Mouse (Mus musculus) CH12.LX (cell line): ENCODE data around the gene Camp. TPM values are rescaled to one million over a fixed set of nuclear protein-coding genes. Genes with fewer than 3 reads are reported as not detected.

Experiments
- DNase-seq: peaks from one replicate; pipeline ENCODE4 v3.0.0-alpha.2; 2013; ENCODE audit errors: extremely low read depth
- H3K27ac ChIP-seq: 2 replicates; pipeline ENCODE4 v1.5.1; 2012; ENCODE audit warnings: low read depth, mild to moderate bottlenecking, control low read depth, moderate library complexity; ENCODE audit not compliant: insufficient read depth
- H3K27me3 ChIP-seq: replicated peaks from 2 replicates; pipeline ENCODE3; 2012; ENCODE audit warnings: inconsistent platforms
- H3K36me3 ChIP-seq, 2 experiments: replicated peaks in 1 of 2; 2 replicates each; pipeline versions ENCODE3 to v1.6.1; 2012; ENCODE audit warnings: inconsistent platforms in 1 of 2, low read length in 1 of 2, mild to moderate bottlenecking in 1 of 2, mixed read lengths in 1 of 2, moderate library complexity in 1 of 2; ENCODE audit not compliant: control insufficient read depth in 1 of 2, insufficient read depth in 1 of 2
- H3K4me1 ChIP-seq, 2 experiments: 2 replicates each; pipeline ENCODE4 v1.6.1; 2012; ENCODE audit warnings: inconsistent platforms in 1 of 2, moderate library complexity in 1 of 2; ENCODE audit not compliant: insufficient read depth in 2 of 2, control insufficient read depth in 1 of 2
- H3K4me2 ChIP-seq: 2 replicates; pipeline ENCODE4 v1.6.1; 2012; ENCODE audit warnings: low read depth, mild to moderate bottlenecking, control low read depth; ENCODE audit not compliant: poor library complexity, insufficient read depth, severe bottlenecking
- H3K4me3 ChIP-seq, 3 experiments: fragments of 150-350 bp in 1 of 3; sonication (generic) in 1 of 3; replicated peaks in 1 of 3; 2 replicates each; pipeline versions ENCODE3 to v1.5.1; 2011 to 2012; ENCODE audit warnings: low read depth in 2 of 3, low read length in 2 of 3, mild to moderate bottlenecking in 2 of 3, moderate library complexity in 2 of 3, control low read depth in 1 of 3, improper control_type of control experiment in 1 of 3, inconsistent platforms in 1 of 3, mixed read lengths in 1 of 3; ENCODE audit not compliant: poor library complexity in 1 of 3
- H3K79me2 ChIP-seq: replicated peaks from 2 replicates; pipeline ENCODE4 v1.6.1; 2012; ENCODE audit warnings: mild to moderate bottlenecking, moderate library complexity; ENCODE audit not compliant: control insufficient read depth, poor library complexity, insufficient read depth, severe bottlenecking; ENCODE audit errors: extremely low read depth
- H3K9ac ChIP-seq: 2 replicates; pipeline ENCODE4 v1.6.1; 2012; ENCODE audit warnings: low read depth, mild to moderate bottlenecking, control low read depth, moderate library complexity; ENCODE audit not compliant: insufficient read depth
- H3K9me3 ChIP-seq: replicated peaks from 2 replicates; pipeline ENCODE3; 2012; ENCODE audit warnings: low read length, inconsistent platforms, mixed read lengths
- BHLHE40 ChIP-seq: IDR thresholded peaks from 2 replicates; pipeline ENCODE4 v1.6.1; 2011; ENCODE audit warnings: mild to moderate bottlenecking, low read depth, low read length, improper control_type of control experiment
- CHD2 ChIP-seq: IDR thresholded peaks from 2 replicates; pipeline ENCODE4 v1.6.1; 2011; ENCODE audit warnings: low read length, improper control_type of control experiment
- CTCF ChIP-seq, 2 experiments: IDR thresholded peaks in 1 of 2; conservative IDR thresholded peaks in 1 of 2; 2 replicates each; pipeline ENCODE4 v1.5.1; 2011 to 2012; ENCODE audit warnings: low read depth in 2 of 2, low read length in 2 of 2, improper control_type of control experiment in 1 of 2, inconsistent platforms in 1 of 2, mild to moderate bottlenecking in 1 of 2, moderate library complexity in 1 of 2
- E2F4 ChIP-seq: IDR thresholded peaks from 2 replicates; pipeline ENCODE4 v1.6.1; 2011; ENCODE audit warnings: low read depth, low read length, improper control_type of control experiment; ENCODE audit not compliant: insufficient replicate concordance
- ELF1 ChIP-seq: IDR thresholded peaks from 2 replicates; pipeline ENCODE4 v1.6.1; 2014; ENCODE audit warnings: low read depth, mild to moderate bottlenecking, inconsistent platforms, low read length, improper control_type of control experiment
- EP300 ChIP-seq: IDR thresholded peaks from 2 replicates; pipeline ENCODE4 v1.6.1; 2011; ENCODE audit warnings: low read length, improper control_type of control experiment
- ETS1 ChIP-seq: conservative IDR thresholded peaks from 2 replicates; pipeline ENCODE4 v1.6.1; 2012; ENCODE audit warnings: low read depth, mild to moderate bottlenecking, inconsistent platforms, low read length, improper control_type of control experiment, moderate library complexity
- IRF4 ChIP-seq: IDR thresholded peaks from 2 replicates; pipeline ENCODE4 v1.6.1; 2014; ENCODE audit warnings: low read depth, mild to moderate bottlenecking, inconsistent platforms, low read length, improper control_type of control experiment
- JUN ChIP-seq: IDR thresholded peaks from 2 replicates; pipeline ENCODE4 v1.6.1; 2011; ENCODE audit warnings: low read depth, mild to moderate bottlenecking, low read length, improper control_type of control experiment, moderate library complexity; ENCODE audit not compliant: insufficient read depth
- KAT2A ChIP-seq: IDR thresholded peaks from 2 replicates; pipeline ENCODE4 v1.6.1; 2012; ENCODE audit warnings: low read length, improper control_type of control experiment, inconsistent platforms; ENCODE audit not compliant: insufficient replicate concordance
- MAFK ChIP-seq: IDR thresholded peaks from 2 replicates; pipeline ENCODE4 v1.6.1; 2011; ENCODE audit warnings: low read length, improper control_type of control experiment; ENCODE audit not compliant: insufficient replicate concordance
- MAX ChIP-seq: IDR thresholded peaks from 2 replicates; pipeline ENCODE4 v1.6.1; 2011; ENCODE audit warnings: low read length, improper control_type of control experiment
- MEF2A ChIP-seq: IDR thresholded peaks from 2 replicates; pipeline ENCODE4 v1.6.1; 2014; ENCODE audit warnings: low read depth, mild to moderate bottlenecking, inconsistent platforms, low read length, improper control_type of control experiment, borderline replicate concordance
- MXI1 ChIP-seq: IDR thresholded peaks from 2 replicates; pipeline ENCODE4 v1.6.1; 2011; ENCODE audit warnings: mild to moderate bottlenecking, low read depth, low read length, improper control_type of control experiment
- MYC ChIP-seq: IDR thresholded peaks from 2 replicates; pipeline ENCODE4 v1.6.1; 2011; ENCODE audit warnings: low read depth, mild to moderate bottlenecking, improper control_type of control experiment, low read length
- NELFE ChIP-seq: IDR thresholded peaks from 2 replicates; pipeline ENCODE4 v1.6.1; 2011; ENCODE audit warnings: low read depth, low read length, improper control_type of control experiment
- NRF1 ChIP-seq: IDR thresholded peaks from 2 replicates; pipeline ENCODE4 v1.6.1; 2014; ENCODE audit warnings: low read depth, mild to moderate bottlenecking, inconsistent platforms, low read length, improper control_type of control experiment, moderate library complexity
- POLR2A ChIP-seq: IDR thresholded peaks from 2 replicates; pipeline ENCODE4 v1.6.1; 2011; ENCODE audit warnings: low read depth, mild to moderate bottlenecking, improper control_type of control experiment, low read length
- POLR2AphosphoS2 ChIP-seq: IDR thresholded peaks from 2 replicates; pipeline ENCODE4 v1.6.1; 2011; ENCODE audit warnings: low read depth, low read length, improper control_type of control experiment
- RAD21 ChIP-seq: IDR thresholded peaks from 2 replicates; pipeline ENCODE4 v1.6.1; 2011; ENCODE audit warnings: low read depth, mild to moderate bottlenecking, low read length, improper control_type of control experiment, moderate library complexity
- SIN3A ChIP-seq: IDR thresholded peaks from 2 replicates; pipeline ENCODE4 v1.6.1; 2012; ENCODE audit warnings: low read length, improper control_type of control experiment, inconsistent platforms
- SMC3 ChIP-seq: IDR thresholded peaks from 2 replicates; pipeline ENCODE4 v1.6.1; 2011; ENCODE audit warnings: low read depth, low read length, improper control_type of control experiment
- TBP ChIP-seq: conservative IDR thresholded peaks from 2 replicates; pipeline ENCODE4 v1.6.1; 2011; ENCODE audit warnings: low read depth, low read length, improper control_type of control experiment
- TCF12 ChIP-seq: IDR thresholded peaks from 2 replicates; pipeline ENCODE4 v1.6.1; 2014; ENCODE audit warnings: low read depth, mild to moderate bottlenecking, inconsistent platforms, low read length, improper control_type of control experiment
- UBTF ChIP-seq: IDR thresholded peaks from 2 replicates; pipeline ENCODE4 v1.6.1; 2012; ENCODE audit warnings: low read depth, mild to moderate bottlenecking, inconsistent platforms, low read length, improper control_type of control experiment, moderate library complexity
- USF1 ChIP-seq: IDR thresholded peaks from 2 replicates; pipeline ENCODE4 v1.6.1; 2014; ENCODE audit warnings: low read depth, mild to moderate bottlenecking, inconsistent platforms, low read length, improper control_type of control experiment
- USF2 ChIP-seq: conservative IDR thresholded peaks from 2 replicates; pipeline ENCODE4 v1.6.1; 2011; ENCODE audit warnings: low read depth, low read length, improper control_type of control experiment
- ZKSCAN1 ChIP-seq: IDR thresholded peaks from 2 replicates; pipeline ENCODE4 v1.6.1; 2012; ENCODE audit warnings: low read depth, inconsistent platforms, low read length, improper control_type of control experiment, borderline replicate concordance
- ZMIZ1 ChIP-seq: IDR thresholded peaks from 2 replicates; pipeline ENCODE4 v1.6.1; 2012; ENCODE audit warnings: low read depth, mild to moderate bottlenecking, inconsistent platforms, low read length, improper control_type of control experiment
- ZNF384 ChIP-seq: IDR thresholded peaks from 2 replicates; pipeline ENCODE4 v1.6.1; 2012; ENCODE audit warnings: low read depth, low read length, improper control_type of control experiment, inconsistent platforms
- dilution Hi-C: fragments of 300-500 bp; cut with MboI; formaldehyde crosslinking; loops from 2 replicates; pipeline ENCODE4 v1.14.3; 2020; ENCODE audit warnings: low sequenced_read_pairs; ENCODE audit not compliant: extremely low pct_unique_long_range_greater_than_20kb, extremely low pct_ligation_motif_present
- in situ Hi-C: fragments of 300-500 bp; cut with MboI; formaldehyde crosslinking; loops from 3 replicates; pipeline ENCODE4 v1.14.3; 2019; ENCODE audit warnings: low sequenced_read_pairs, low pct_ligation_motif_present, low pct_unique_long_range_greater_than_20kb, mixed read lengths
- polyA plus RNA-seq: library from polyadenylated mRNA; unstranded; fragments of >175 nt; gene quantifications from 2 replicates; pipeline ENCODE4 v1.2.1, GENCODE M21; 2012; ENCODE audit warnings: low read depth; ENCODE audit not compliant: insufficient read length
- total RNA-seq, 2 experiments: library from RNA; depleted of rRNA; stranded (reverse); fragments of 300-350 nt in 1 of 2; fragments of >200 nt in 1 of 2; gene quantifications; 2 replicates each; pipeline ENCODE4 v1.2.3; 2012 to 2014

Gene Camp
- total and polyA plus RNA-seq, 3 experiments: not detected

GRCm38 (mm10) chr9:109833088-109833412 lies 16.4 kb downstream of the Camp start:
- peaks cover 0 to 15% of the 10 kb centered on the region in 2 experiments; a peak in 2 of 4 replicates for H3K4me1 ChIP-seq
- no peaks in the 10 kb centered on the region for H3K79me2 ChIP-seq
- H3K9me3 ChIP-seq: no peaks in the 10 kb centered on the region
- no peak overlapping the region; the same call in 1 of the 2 replicates for H3K27ac ChIP-seq
- H3K4me3 ChIP-seq: peak overlapping the region; percentile 62 to 89 (median 67)
- in situ Hi-C loops (no loop called here), dilution Hi-C loops (no loop called here)
- DNase-seq: no peak
- H3K4me2 ChIP-seq: peak overlapping the region; percentile 72
- no peaks in the 10 kb centered on the region for H3K27me3 ChIP-seq
- TF ChIP-seq ZMIZ1 (0 out of 2 replicates have a peak, but pooled peaks have one; percentile 0), CTCF (conservative IDR thresholded peaks at IDR 0.05 in 1 of 2, IDR thresholded peaks at IDR 0.05 in 1 of 2; ENCODE audit: low read depth in 2 of 2, low read length in 2 of 2) (no peak), BHLHE40 (no peak), SMC3 (no peak), ELF1 (no peak), KAT2A (no peak), POLR2A (no peak)
- peak overlapping the region; percentile 88 for H3K9ac ChIP-seq
- peaks cover 20 to 38% of the 10 kb centered on the region in 2 experiments for H3K36me3 ChIP-seq

GRCm38 (mm10) chr9:109832391-109833087 lies 16.9 kb downstream of the Camp start, which contains the start of gene Nme6:
Gene Nme6 (plus strand): TSS chr9:109832749.
- Histone ChIP-seq H3K4me2 (peak within 1 kb of the TSS; percentile 90), H3K27me3 (no peaks in the 10 kb centered on the region), H3K36me3 (peaks cover 16 to 33% of the 10 kb centered on the region in 2 experiments), H3K9me3 (no peaks in the 10 kb centered on the region), H3K27ac (peak within 1 kb of the TSS; percentile 59; the same call in 1 of the 2 replicates), H3K4me3 (peak within 1 kb of the TSS; percentile 62 to 89 (median 67)), H3K4me1 (peaks cover 0 to 15% of the 10 kb centered on the region in 2 experiments; a peak in 2 of 4 replicates), H3K9ac (peak within 1 kb of the TSS; percentile 88), H3K79me2 (no peaks in the 10 kb centered on the region)
- peak; percentile 84 for DNase-seq
- in situ Hi-C loops: no loop called here
- dilution Hi-C loops: no loop called here
- peak; percentile 24 to 81 for TF ChIP-seq CTCF (conservative IDR thresholded peaks at IDR 0.05 in 1 of 2, IDR thresholded peaks at IDR 0.05 in 1 of 2; ENCODE audit: low read depth in 2 of 2, low read length in 2 of 2)
- TF ChIP-seq ZMIZ1: peak; percentile 53; the same call in 1 of the 2 replicates
- no peak for TF ChIP-seq ETS1
- peak; percentile 60; the same call in 1 of the 2 replicates for TF ChIP-seq POLR2AphosphoS2
- TF ChIP-seq SMC3: no peak; the same call in 1 of the 2 replicates
- TF ChIP-seq UBTF: no peak
- TF ChIP-seq POLR2A: peak; percentile 96
- TF ChIP-seq RAD21: peak; percentile 46
- TF ChIP-seq TBP: peak; percentile 46; the same call in 1 of the 2 replicates
- TF ChIP-seq ZNF384: no peak
- TF ChIP-seq KAT2A: peak; percentile 64; the same call in 1 of the 2 replicates
- TF ChIP-seq TCF12: peak; percentile 72
- TF ChIP-seq JUN: no peak
- peak; percentile 84 for TF ChIP-seq NELFE
- TF ChIP-seq MAX: peak; percentile 99
- no peak for TF ChIP-seq MAFK
- peak; percentile 39; the same call in 1 of the 2 replicates for TF ChIP-seq MEF2A
- peak; percentile 88 for TF ChIP-seq BHLHE40
- peak; percentile 33 for TF ChIP-seq ELF1
- TF ChIP-seq IRF4: peak; percentile 91
- peak; percentile 85 for TF ChIP-seq USF2
- TF ChIP-seq MYC: peak; percentile 85
- TF ChIP-seq EP300: no peak
- TF ChIP-seq MXI1: peak; percentile 98
- TF ChIP-seq ZKSCAN1: no peak
- peak; percentile 92 for TF ChIP-seq SIN3A
- peak; percentile 88 for TF ChIP-seq USF1
- TF ChIP-seq NRF1: no peak
- no peak for TF ChIP-seq CHD2
- TF ChIP-seq E2F4: peak; percentile 37; the same call in 1 of the 2 replicates
